Mouse (Mus musculus) gastrocnemius, postnatal 10 days (tissue): Measurements from ENCODE around the gene Tmem107. TPM values are rescaled to one million over a fixed set of nuclear protein-coding genes. Genes with fewer than 3 reads are reported as not detected.
"Not testable (repeated sequence)": the region's sequence is repeated elsewhere in the genome, so short reads cannot be mapped to it uniquely, and the experiment has no call there.

Experiments used
- DNase-seq: peaks from one replicate; pipeline ENCODE4 v3.0.0; 2021; ENCODE audit warnings: mixed read lengths
- total RNA-seq, 2 experiments: library from RNA; stranded (reverse); gene quantifications; 2 replicates each; pipeline ENCODE4 v1.2.3; 2021

Tmem107 gene
- total RNA-seq, 2 experiments from 2014 or later = 4.3 to 5.2 TPM

DNA sequence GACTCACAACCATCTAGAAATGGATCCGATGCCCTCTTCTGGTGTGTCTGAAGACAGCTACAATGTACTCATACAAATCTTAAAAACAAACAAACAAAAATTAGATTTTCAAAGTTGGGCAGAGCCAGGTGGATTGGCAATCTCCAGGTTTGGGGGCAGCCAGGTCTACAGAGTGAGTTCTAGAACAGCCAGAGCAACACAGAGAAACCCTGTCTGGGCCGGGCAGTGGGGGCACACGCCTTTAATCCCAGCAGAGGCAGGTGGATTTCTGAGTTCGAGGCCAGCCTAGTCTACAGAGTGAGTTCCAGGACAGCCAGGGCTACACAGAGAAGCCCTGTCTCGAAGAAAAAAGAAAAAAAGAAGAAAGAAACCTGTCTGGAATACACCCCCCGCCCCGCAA lies 23.2 kb downstream of the Tmem107 start:
- not testable (repeated sequence) for DNase-seq

- peak; percentile 93 for DNase-seq
Measured at GRCm38 (mm10) chr11:69094697-69095429, 24.3 kb downstream of the Tmem107 start, which contains the start of gene Per1. Gene Per1 (plus strand): TSS chr11:69095217.

GRCm38 (mm10) chr11:69095511-69096231 lies 25.1 kb downstream of the Tmem107 start:
- DNase-seq = no peak

- DNase-seq = no peak
Measured at GRCm38 (mm10) chr11:69096360-69096986, 25.9 kb downstream of the Tmem107 start.

DNA sequence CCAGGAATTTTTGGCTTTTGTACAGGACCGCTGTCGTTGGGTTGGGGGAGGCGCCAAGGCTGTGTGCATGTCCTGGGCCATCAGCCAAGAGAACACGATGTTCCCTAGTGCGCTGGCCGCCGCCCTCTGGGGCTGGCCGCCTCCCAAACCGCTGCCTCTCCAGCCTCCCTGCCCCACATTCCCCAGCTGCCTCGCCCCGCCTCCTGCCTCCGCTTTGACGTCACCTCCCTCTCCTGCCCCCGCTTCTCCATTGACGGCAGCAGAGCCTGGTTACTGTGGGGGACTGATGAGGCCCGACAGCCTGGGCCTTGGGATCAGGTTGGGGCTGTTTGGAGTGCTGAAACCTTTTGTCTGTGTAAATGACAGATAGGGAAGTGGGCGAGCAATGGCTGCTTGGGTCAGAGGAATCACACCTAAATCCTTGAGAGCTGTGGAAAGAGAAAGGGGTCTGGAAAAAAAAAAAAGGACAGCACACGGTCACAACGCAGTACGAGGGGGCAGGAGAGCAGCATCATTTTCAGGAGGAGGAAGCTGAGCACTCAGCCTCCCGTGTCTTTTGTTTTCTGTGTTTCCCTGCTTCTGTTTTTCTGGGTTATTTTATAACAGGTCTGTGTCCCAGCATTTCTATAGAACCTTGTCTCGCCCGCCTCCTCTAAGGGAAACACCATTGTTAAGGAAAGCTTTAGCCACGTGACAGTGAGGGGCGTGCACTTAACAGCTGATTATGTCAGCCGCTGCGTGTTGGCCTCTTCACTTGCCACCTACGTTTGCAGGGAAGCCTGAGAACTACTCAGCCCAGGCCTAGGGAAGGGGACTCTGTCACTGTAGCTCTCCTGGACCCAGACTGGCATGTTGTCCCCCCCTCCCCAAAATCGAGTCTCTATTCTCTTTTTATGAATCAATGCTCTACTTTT lies 26.6 kb downstream of the Tmem107 start:
- peak; percentile 100 for DNase-seq

DNA sequence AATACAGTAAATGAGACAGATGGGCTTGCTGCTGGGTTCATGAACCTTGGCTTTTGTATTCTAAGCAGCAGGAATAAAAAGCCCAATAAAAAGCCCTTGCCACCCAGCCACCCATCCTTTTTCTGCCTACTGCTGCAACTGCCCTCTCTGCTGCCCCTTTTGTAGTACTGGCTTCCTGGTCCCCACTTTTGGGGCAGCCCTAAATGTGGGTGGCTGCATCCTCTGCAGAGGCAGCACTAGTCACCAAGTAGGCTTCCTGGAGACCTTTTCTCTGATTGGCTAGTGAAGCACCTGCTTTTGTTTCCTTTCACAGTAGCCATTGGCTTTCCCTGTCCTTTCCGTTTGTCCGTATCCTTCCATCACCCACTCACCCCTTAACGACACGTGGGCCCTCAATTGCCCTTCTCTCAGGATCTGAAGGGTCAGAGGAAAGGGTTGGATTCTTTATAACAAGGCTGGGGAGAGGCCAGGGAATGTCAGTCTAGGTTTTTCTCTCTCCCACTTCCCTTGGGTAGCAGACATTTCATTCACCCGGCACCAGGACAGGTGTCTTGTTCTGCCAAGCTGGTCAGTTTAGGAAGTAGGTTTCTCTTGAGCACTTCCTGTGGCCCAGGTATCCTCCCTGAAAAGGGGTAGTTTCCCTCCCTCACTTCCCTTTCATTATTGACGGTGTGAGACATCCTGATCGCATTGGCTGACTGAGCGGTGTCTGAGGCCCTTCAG lies 27.6 kb downstream of the Tmem107 start:
- peak; percentile 20 for DNase-seq

GRCm38 (mm10) chr11:69098762-69099091 lies 28.1 kb downstream of the Tmem107 start:
- DNase-seq = peak; percentile 94

DNA sequence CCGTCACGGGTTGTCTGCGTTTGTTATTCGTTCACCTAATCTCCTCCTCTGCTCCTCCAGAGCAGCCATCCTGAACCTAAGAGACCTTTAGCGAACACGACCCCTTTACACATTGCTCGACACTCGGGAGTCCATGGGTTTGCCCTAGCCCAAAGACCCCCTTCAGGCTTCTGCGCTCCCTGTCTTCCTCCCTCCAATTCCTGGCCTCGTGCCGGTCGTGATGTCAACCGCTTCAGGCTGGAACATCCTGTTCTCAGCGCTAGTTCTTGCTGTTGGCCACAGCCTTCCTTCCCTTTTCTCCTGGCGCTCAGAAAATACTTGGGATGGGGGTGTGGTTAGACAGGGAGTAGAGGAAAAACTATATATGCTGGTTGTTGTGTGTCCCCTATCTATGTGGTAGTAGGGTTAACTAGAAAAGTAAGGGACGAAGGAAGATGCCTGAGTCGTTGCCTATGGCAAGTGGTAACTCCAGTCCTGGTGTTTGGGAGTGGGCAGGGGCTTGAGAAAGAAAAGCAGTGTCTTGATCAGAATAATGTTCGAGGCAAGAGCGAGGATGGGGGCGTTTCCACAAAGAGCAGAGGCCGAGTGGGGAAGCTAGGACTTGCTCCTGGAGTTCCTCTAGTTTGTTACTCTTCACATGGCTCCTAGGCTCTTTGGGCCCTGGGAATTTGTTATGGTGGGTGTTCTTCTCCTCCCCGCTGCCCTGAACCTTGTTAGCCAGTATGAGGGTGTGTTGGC lies 28.7 kb downstream of the Tmem107 start:
- DNase-seq = peak; percentile 89

DNA sequence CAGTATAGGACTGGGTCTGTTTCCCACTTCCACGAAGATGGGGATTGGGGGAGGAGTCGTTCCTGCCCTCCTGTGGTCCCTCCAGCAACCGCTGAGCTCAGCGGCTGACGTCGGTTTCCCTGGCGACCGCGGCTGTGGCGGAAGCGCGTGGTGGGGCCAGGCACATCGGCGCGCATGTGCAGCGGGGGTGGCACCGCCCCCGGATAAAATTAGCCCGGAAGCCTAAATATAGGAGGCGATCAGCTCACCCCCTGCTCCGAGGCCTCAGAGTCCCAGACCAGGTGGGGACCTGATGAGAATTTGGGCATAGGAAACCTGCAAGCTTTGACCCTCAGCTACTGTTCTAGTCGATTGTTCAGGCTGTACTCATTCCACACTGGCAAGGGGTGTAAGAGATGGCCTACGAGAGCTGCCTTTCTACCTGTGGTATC lies 29.3 kb downstream of the Tmem107 start:
- DNase-seq = peak; percentile 92

- peak; percentile 21 for DNase-seq
Measured at GRCm38 (mm10) chr11:69100639-69101360, 30.2 kb downstream of the Tmem107 start.

DNA sequence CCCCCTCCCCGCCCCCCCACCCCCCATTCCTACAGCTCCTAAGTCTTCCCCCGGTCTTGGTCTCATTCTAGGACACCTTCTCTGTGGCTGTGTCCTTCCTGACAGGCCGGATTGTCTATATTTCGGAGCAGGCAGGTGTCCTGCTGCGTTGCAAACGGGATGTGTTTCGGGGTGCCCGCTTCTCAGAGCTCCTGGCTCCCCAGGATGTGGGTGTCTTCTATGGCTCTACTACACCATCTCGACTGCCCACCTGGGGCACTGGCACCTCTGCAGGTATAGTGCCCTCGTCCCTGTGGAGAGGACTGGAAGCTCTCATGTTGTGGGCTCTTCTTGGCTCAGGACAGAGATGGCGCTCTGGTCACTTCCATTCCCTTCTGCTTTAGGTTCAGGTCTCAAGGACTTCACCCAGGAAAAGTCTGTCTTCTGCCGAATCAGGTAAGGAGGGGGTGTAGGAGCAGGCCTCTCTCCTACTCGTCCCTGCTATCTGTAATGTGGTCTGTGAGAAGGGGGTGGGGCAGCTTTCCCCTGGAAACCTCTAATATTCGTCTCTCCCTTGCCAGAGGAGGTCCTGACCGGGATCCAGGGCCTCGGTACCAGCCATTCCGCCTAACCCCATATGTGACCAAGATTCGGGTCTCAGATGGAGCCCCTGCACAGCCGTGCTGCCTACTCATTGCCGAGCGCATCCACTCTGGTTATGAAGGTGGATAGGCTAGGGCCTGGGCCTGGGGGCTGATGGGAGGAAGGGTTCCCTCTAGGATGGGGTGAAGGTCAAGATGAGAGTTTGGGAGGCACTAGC lies 31.2 kb downstream of the Tmem107 start:
- DNase-seq = peak; percentile 3

DNA sequence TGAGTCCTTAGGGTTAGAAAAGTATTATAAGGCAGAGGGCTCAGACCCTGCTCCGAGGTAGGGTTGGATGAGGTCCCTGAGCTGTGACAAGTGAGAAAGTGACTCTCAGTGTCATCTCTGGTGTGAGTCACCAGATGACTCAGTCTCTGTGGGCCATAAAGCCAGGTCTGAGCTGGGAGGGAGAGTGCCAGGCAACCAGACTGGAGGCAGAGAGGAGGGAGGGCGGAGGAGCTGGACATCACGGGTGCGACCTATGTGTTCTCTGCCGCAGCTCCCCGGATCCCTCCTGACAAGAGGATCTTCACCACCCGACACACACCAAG lies 31.8 kb downstream of the Tmem107 start:
- peak; percentile 4 for DNase-seq

GRCm38 (mm10) chr11:69103121-69103520 lies 32.5 kb downstream of the Tmem107 start:
- DNase-seq = no peak

DNA sequence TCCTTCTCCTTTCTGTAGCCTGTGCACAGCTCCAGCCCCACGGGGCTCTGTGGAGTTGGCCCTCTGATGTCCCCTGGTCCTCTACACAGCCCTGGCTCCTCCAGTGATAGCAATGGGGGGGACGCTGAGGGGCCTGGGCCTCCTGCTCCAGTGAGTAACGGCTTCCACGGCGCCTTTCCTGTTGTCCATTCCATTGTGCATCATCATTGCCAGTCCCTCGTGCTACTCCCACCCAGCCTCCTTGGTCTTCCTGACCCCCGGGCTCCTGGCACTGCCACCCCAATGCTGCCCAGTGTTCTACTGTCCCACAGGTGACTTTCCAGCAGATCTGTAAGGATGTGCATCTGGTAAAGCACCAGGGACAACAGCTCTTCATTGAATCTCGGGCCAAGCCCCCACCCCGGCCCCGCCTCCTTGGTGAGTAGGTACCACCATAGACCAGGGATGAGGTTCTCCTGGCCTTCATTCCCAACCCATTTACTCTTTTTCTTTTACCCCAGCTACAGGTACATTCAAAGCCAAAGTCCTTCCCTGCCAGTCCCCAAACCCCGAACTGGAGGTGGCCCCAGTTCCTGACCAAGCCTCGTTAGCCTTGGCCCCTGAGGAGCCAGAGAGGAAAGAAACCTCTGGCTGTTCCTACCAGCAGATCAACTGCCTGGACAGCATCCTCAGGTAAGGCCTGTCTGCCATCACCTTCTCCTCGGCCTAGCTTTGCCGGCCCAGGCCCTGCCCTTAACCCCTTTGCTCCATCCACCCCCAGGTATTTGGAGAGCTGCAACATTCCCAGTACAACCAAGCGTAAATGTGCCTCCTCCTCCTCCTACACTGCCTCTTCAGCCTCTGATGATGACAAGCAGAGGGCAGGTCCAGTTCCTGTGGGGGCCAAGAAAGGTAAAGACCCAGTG lies 33.2 kb downstream of the Tmem107 start:
- DNase-seq = peak; percentile 5

DNA sequence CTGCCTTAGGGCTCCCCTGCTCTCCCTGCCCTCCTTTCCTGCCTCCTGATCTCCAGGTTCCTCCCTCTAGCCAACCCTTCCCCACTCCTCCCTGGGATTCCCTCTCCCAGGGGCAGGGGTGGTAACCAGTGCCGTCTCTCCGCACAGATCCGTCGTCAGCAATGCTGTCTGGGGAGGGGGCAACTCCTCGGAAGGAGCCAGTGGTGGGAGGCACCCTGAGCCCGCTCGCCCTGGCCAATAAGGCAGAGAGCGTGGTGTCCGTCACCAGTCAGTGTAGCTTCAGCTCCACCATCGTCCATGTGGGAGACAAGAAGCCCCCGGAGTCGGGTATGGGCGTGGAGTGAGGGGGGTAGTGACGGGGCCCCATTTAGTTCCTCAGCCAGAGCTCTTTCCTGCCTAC lies 33.9 kb downstream of the Tmem107 start:
- DNase-seq = no peak

DNA sequence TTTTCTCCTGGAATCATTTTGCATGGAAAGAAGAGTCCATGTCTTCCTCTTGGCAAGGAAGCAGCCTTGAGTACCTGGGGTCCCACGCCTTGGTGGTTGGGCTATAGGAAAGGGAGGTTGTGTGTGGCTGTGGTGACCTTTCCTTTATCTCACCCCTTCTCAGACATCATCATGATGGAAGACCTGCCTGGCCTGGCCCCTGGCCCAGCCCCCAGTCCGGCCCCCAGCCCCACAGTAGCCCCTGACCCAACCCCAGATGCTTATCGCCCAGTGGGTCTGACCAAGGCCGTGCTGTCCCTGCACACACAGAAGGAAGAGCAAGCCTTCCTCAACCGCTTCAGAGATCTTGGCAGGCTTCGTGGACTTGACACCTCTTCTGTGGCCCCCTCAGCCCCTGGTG lies 34.6 kb downstream of the Tmem107 start:
- DNase-seq = no peak

DNA sequence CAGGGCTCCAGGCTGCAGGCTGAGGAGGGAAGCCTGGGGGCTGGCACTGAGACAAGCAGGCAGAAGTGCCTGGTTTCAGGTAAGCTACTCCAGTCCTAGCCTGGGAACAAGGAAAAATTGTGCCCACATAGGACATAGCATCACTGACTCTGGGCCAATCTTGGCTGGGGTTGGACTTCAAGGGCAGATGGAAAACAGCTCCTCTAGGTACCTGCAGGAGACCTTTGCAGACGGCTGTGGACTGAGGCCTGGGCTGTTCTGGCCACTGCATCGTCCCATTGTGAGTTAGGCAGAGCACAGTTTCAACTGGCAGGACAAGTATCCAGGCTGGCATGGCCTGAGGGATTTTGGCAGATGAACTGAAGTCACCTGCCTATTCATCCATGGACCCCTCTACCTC lies 35.2 kb downstream of the Tmem107 start:
- DNase-seq = no peak

DNA sequence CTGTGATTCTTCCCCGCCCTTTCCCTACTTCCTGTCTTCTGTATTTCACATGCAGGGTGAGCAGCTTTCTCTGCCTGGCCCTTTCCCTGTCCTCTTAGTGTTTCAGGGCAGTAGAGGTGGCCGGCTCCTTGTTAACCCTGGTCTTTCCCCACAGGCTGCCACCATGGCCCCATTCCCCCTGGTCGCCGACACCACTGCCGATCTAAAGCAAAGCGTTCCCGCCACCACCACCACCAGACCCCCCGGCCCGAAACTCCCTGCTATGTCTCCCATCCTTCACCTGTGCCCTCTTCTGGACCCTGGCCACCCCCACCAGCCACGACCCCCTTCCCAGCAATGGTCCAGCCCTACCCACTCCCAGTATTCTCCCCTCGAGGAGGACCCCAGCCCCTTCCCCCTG lies 35.7 kb downstream of the Tmem107 start:
- peak; percentile 24 for DNase-seq
